Mouse (Mus musculus) forelimb bud, embryonic 11.5 days (tissue): ENCODE measurements around the gene Ldb2.

Source experiments
- DNase-seq: peaks from one replicate; pipeline ENCODE4 v3.0.0-alpha.2; 2012; ENCODE audit warnings: low read depth, low spot score

Ldb2 gene

GRCm38 (mm10) chr5:44719872-44720271 is 79.6 kb downstream of the Ldb2 start:
- DNase-seq = no peak

GRCm38 (mm10) chr5:44714508-44714907 is 85.0 kb downstream of the Ldb2 start:
- no peak for DNase-seq

GRCm38 (mm10) chr5:44713181-44713789 is 86.2 kb downstream of the Ldb2 start:
- DNase-seq = no peak

- DNase-seq = no peak
These were observed 88.3 kb downstream of the Ldb2 start for GRCm38 (mm10) chr5:44711211-44711610.

- DNase-seq = no peak
These were observed 89.2 kb downstream of the Ldb2 start for GRCm38 (mm10) chr5:44710132-44710871.

GRCm38 (mm10) chr5:44709276-44709675 is 90.2 kb downstream of the Ldb2 start:
- no peak for DNase-seq

- no peak for DNase-seq
These were observed 91.5 kb downstream of the Ldb2 start for GRCm38 (mm10) chr5:44707946-44708345.

GRCm38 (mm10) chr5:44706997-44707698 is 92.3 kb downstream of the Ldb2 start:
- no peak for DNase-seq

- DNase-seq = no peak
These were observed 101.5 kb downstream of the Ldb2 start for GRCm38 (mm10) chr5:44697993-44698392.

GRCm38 (mm10) chr5:44696548-44696947 is 102.9 kb downstream of the Ldb2 start:
- no peak for DNase-seq

- DNase-seq = no peak
These were observed 105.8 kb downstream of the Ldb2 start for GRCm38 (mm10) chr5:44693674-44694073.

GRCm38 (mm10) chr5:44686344-44686743 is 113.1 kb downstream of the Ldb2 start:
- DNase-seq = peak; percentile 69

GRCm38 (mm10) chr5:44681054-44681638 is 118.3 kb downstream of the Ldb2 start:
- DNase-seq = no peak

- no peak for DNase-seq
These were observed 121.7 kb downstream of the Ldb2 start for GRCm38 (mm10) chr5:44677814-44678213.

- no peak for DNase-seq
These were observed 123.2 kb downstream of the Ldb2 start for GRCm38 (mm10) chr5:44676145-44676754.

- no peak for DNase-seq
These were observed 129.1 kb downstream of the Ldb2 start for GRCm38 (mm10) chr5:44670336-44670735.

- DNase-seq = no peak
These were observed 131.6 kb downstream of the Ldb2 start for GRCm38 (mm10) chr5:44667907-44668306.

- DNase-seq = no peak
These were observed 132.1 kb downstream of the Ldb2 start for GRCm38 (mm10) chr5:44667383-44667782.

- DNase-seq = no peak
These were observed 139.8 kb downstream of the Ldb2 start for GRCm38 (mm10) chr5:44659651-44660050.

- DNase-seq = no peak
These were observed 142.8 kb downstream of the Ldb2 start for GRCm38 (mm10) chr5:44656707-44657106.

- DNase-seq = no peak
These were observed 145.1 kb downstream of the Ldb2 start for GRCm38 (mm10) chr5:44654403-44654802.

GRCm38 (mm10) chr5:44646842-44647190 is 152.7 kb downstream of the Ldb2 start:
- DNase-seq = no peak
